Mouse (Mus musculus): ENCODE measurements around the gene Cacnb1. TPM values are rescaled to one million over a fixed set of nuclear protein-coding genes. Genes with fewer than 3 reads are reported as not detected.

The Cacnb1 gene
- polyA plus RNA-seq (2015; fragmentation: Nextera tagmentation; extraction: Ambion mirVana), result 5.8 and 8.5 TPM in 2 replicates

GRCm38 (mm10) chr11:98022555-98023371, at the start of gene Cacnb1:
Gene Cacnb1 (minus strand): TSS chr11:98023034.
- Histone ChIP-seq H3K4me1 (replicated peaks) (peaks cover 44% of the 10 kb centered on the region), H3K4me3 (peak within 1 kb of the TSS; percentile 62), H3K9ac (peak within 1 kb of the TSS; percentile 75), H3K27me3 (no peaks in the 10 kb centered on the region), H3K27ac (peak within 1 kb of the TSS; percentile 85), H3K4me2 (peak within 1 kb of the TSS; percentile 98), H3K36me3 (no peaks in the 10 kb centered on the region), H3K9me3 (replicated peaks) (no peaks in the 10 kb centered on the region)
- WGBS, result 1% methylated on average over 50 of the region's 52 CpGs
- peak; percentile 50 for ATAC-seq (replicated peaks; ENCODE audit: insufficient number of reproducible peaks, insufficient read depth, low FRiP score, low read depth)

- Histone ChIP-seq H3K4me3 (no peak overlapping the region), H3K4me1 (replicated peaks) (0 out of 2 replicates have a peak, but pooled peaks cover 5% of the 10 kb centered on the region), H3K9ac (no peak overlapping the region), H3K36me3 (no peaks in the 10 kb centered on the region), H3K9me3 (replicated peaks) (no peaks in the 10 kb centered on the region), H3K27me3 (no peaks in the 10 kb centered on the region), H3K4me2 (no peak overlapping the region), H3K27ac (no peak overlapping the region)
- WGBS, result 90% methylated on average over 21 of the region's 21 CpGs
- no peak for ATAC-seq (replicated peaks; ENCODE audit: insufficient number of reproducible peaks, insufficient read depth, low FRiP score, low read depth)
Observed at GRCm38 (mm10) chr11:98067255-98067654, 44.4 kb upstream of the Cacnb1 start.

DNA sequence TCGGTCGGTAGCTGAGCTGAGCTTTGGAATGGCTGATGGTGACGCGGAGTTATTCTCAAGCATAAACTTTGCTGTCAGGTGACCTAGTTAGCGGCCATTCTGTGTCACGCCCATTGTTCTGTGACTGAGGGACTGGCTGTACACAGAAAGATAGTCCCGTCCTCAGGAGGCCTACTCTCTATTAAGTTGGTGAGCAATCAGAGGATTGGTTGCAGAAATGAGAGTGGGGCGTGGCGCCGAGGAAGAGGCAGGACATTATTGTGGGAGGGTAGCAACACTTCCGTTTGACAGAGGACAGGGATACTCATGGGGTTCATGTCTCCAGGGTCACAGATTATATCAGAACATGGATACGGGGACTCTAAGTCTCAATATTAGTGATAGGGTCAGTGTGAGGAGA, 43.4 kb upstream of the Cacnb1 start:
- ATAC-seq (replicated peaks; ENCODE audit: insufficient number of reproducible peaks, insufficient read depth, low FRiP score, low read depth), result no peak; the same call in 1 of the 2 replicates
- no peak overlapping the region for H3K4me2 ChIP-seq
- 0 out of 2 replicates have a peak, but pooled peaks cover 9% of the 10 kb centered on the region for H3K4me1 ChIP-seq (replicated peaks)
- no peak overlapping the region for H3K27ac ChIP-seq
- H3K9me3 ChIP-seq (replicated peaks), result no peaks in the 10 kb centered on the region
- no peaks in the 10 kb centered on the region for H3K36me3 ChIP-seq
- no peaks in the 10 kb centered on the region for H3K27me3 ChIP-seq
- no peak overlapping the region for H3K4me3 ChIP-seq
- H3K9ac ChIP-seq, result no peak overlapping the region
- 87% methylated on average over 12 of the region's 12 CpGs for WGBS

DNA sequence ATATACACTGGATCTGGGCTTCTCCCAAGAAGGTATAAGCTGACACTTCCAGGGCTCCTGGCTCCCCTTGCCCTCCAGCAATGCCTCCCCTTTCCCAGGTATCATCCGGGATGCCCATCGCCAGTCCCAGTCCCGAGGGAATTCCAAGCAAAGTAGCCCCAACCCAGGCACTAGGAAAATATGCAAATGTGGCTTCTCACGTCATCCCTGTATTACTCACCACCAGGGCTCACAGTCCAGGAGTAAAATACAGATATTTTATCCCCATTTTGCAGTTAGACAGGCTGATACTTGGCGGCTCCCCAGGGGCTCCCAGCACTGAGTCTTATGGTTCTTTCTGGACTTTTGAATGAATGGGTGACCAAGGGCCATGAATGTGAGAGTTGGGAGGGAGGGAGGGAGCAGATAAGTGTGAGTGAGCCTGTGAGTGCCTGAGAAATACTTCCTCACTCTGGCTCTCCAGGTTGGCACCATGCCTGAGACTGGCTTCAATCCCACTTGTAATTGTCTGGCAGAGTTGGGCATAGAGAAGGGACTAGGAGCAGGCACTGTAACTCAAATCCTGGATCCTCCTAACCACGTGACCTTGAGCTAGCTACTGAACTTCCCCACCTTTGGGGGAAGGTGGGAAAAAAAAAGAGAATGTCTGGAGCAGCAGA, 39.2 kb upstream of the Cacnb1 start:
- ATAC-seq (replicated peaks; ENCODE audit: insufficient number of reproducible peaks, insufficient read depth, low FRiP score, low read depth), result no peak
- no peaks in the 10 kb centered on the region for H3K9me3 ChIP-seq (replicated peaks)
- no peaks in the 10 kb centered on the region for H3K36me3 ChIP-seq
- no peak overlapping the region for H3K4me2 ChIP-seq
- H3K27ac ChIP-seq, result no peak overlapping the region
- 38% methylated on average over 6 of the region's 6 CpGs for WGBS
- H3K9ac ChIP-seq, result no peak overlapping the region
- peaks cover 15% of the 10 kb centered on the region for H3K4me1 ChIP-seq (replicated peaks)
- H3K27me3 ChIP-seq, result 0 out of 2 replicates have a peak, but pooled peaks cover 2% of the 10 kb centered on the region
- H3K4me3 ChIP-seq, result no peak overlapping the region

DNA sequence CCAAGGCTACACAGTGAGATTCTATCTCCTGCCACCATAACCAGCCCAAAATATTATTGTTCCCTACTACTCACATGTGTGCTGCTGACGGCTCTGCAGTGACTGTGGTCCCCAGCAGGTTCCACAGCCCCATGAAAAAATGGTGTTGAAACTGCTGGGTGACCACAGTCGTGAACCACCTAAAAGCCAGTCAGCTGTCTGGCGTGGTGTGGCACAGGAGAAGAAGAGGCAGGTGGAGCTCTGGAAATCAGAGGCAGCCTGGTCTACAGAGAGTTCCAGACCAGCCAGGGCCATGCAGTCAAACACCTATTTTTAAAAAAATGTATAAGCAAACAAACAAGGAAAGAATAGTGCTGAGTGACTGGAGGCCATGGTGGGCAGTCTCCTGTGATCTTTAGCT, 38.6 kb upstream of the Cacnb1 start:
- Histone ChIP-seq H3K27me3 (0 out of 2 replicates have a peak, but pooled peaks cover 2% of the 10 kb centered on the region), H3K4me3 (no peak overlapping the region), H3K36me3 (no peaks in the 10 kb centered on the region), H3K9me3 (replicated peaks) (no peaks in the 10 kb centered on the region), H3K4me1 (replicated peaks) (peaks cover 17% of the 10 kb centered on the region), H3K27ac (no peak overlapping the region), H3K9ac (no peak overlapping the region), H3K4me2 (no peak overlapping the region)
- WGBS, result 81% methylated on average over 3 of the region's 3 CpGs
- ATAC-seq (replicated peaks; ENCODE audit: insufficient number of reproducible peaks, insufficient read depth, low FRiP score, low read depth), result no peak

GRCm38 (mm10) chr11:98060104-98060692, 37.4 kb upstream of the Cacnb1 start:
- WGBS, result 72% methylated on average over 5 of the region's 5 CpGs

DNA sequence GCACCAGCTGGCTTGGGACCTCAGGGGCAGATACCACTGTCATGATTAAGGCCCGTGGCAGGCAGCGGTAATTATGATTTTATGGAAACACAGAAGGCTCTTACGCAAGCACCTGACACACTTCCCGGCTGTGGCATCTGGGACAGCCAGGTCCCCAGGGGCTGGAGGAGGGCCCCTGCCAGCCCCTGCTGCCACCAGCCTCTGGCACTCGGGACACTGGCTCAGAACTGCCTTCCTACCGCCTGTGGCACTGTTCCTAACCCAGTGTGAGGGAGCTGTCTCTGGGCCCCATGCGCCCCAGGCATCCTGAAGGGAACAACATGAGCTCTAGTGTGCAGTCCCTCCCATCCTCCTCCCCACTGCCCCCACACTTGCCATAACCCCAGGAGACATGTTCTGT, 36.8 kb upstream of the Cacnb1 start:
- Histone ChIP-seq H3K27ac (no peak overlapping the region), H3K4me1 (replicated peaks) (peaks cover 14% of the 10 kb centered on the region), H3K9ac (no peak overlapping the region), H3K36me3 (no peaks in the 10 kb centered on the region), H3K27me3 (peaks cover 15% of the 10 kb centered on the region; the same call in 1 of the 2 replicates), H3K4me3 (no peak overlapping the region), H3K9me3 (replicated peaks) (no peaks in the 10 kb centered on the region), H3K4me2 (no peak overlapping the region)
- ATAC-seq (replicated peaks; ENCODE audit: insufficient number of reproducible peaks, insufficient read depth, low FRiP score, low read depth), result no peak
- WGBS, result 71% methylated on average over 7 of the region's 7 CpGs

More at GRCm38 (mm10) chr11:98060104-98060692, 37.4 kb upstream of the Cacnb1 start:
- H3K9me3 ChIP-seq (replicated peaks), result no peaks in the 10 kb centered on the region
- no peak overlapping the region for H3K4me3 ChIP-seq
- H3K4me2 ChIP-seq, result no peak overlapping the region
- H3K4me1 ChIP-seq (replicated peaks), result peaks cover 14% of the 10 kb centered on the region
- no peak overlapping the region for H3K9ac ChIP-seq
- H3K27me3 ChIP-seq, result peaks cover 10% of the 10 kb centered on the region; the same call in 1 of the 2 replicates
- H3K27ac ChIP-seq, result no peak overlapping the region
- no peak for ATAC-seq (replicated peaks; ENCODE audit: insufficient number of reproducible peaks, insufficient read depth, low FRiP score, low read depth)
- H3K36me3 ChIP-seq, result no peaks in the 10 kb centered on the region

- H3K27ac ChIP-seq, result no peak overlapping the region
- H3K9me3 ChIP-seq (replicated peaks), result no peaks in the 10 kb centered on the region
- no peak overlapping the region for H3K4me3 ChIP-seq
- WGBS, result 78% methylated on average over 5 of the region's 5 CpGs
- H3K36me3 ChIP-seq, result no peaks in the 10 kb centered on the region
- H3K9ac ChIP-seq, result no peak overlapping the region
- H3K4me2 ChIP-seq, result no peak overlapping the region
- peaks cover 22% of the 10 kb centered on the region for H3K4me1 ChIP-seq (replicated peaks)
- H3K27me3 ChIP-seq, result peaks cover 29% of the 10 kb centered on the region
- peak; percentile 36; the same call in 1 of the 2 replicates for ATAC-seq (replicated peaks; ENCODE audit: insufficient number of reproducible peaks, insufficient read depth, low FRiP score, low read depth)
Observed at GRCm38 (mm10) chr11:98057998-98058397, 35.2 kb upstream of the Cacnb1 start.

- H3K36me3 ChIP-seq, result no peaks in the 10 kb centered on the region
- H3K4me2 ChIP-seq, result peak overlapping the region; percentile 32
Observed at GRCm38 (mm10) chr11:98057466-98057865, 34.6 kb upstream of the Cacnb1 start.

DNA sequence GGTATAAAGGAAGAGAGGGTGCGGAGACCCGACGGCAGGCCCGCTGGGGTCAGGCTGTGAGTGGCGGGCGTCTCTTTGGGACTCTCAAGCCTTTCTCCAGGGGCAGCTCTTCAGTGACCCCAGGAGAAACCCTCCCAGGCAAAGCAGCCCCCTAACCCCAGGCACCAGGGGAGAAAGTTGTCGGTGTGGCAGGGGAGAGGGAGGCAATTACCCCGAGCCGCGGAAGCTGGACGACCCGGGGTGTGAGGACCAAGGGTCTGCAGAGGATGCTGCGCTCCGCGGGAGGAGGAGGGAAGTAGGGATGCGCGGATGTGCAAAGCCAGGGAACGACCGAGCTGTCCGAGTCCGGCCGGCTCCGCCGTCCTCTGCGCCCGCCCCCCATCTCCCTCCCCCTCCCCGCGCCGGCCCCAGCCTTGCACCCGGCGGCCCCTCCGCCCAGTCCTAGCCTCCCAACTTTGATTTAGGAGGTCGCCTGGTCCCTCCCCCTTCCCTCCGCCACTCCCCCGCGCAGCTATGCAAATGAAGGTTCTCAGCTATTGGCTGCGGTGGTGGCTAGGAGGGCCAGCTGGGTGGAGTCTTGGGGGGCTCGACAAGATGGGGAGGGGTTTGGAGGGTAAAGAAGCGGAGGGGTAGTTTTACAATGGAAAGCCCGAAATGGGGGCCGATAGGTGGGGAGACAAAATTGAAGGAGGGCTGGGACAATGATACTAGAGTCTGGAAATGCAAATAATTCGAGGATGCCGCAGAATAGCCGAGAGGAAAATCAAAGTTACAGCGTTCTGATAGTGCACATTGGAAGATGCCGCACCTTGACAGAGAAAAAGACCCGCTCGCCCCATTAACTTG, 30.4 kb upstream of the Cacnb1 start, which contains the start of gene Stac2:
Gene Stac2, minus strand, starts transcription at position 474 of the 846 bp plus-strand sequence.
- Histone ChIP-seq H3K36me3 (no peaks in the 10 kb centered on the region), H3K4me3 (peak within 1 kb of the TSS; percentile 54), H3K27ac (no peak within 1 kb of the TSS), H3K27me3 (peaks cover 61% of the 10 kb centered on the region), H3K4me1 (replicated peaks) (peaks cover 44% of the 10 kb centered on the region), H3K4me2 (peak within 1 kb of the TSS; percentile 85), H3K9me3 (replicated peaks) (no peaks in the 10 kb centered on the region), H3K9ac (peak within 1 kb of the TSS; percentile 49)
- peak; percentile 81 for ATAC-seq (replicated peaks; ENCODE audit: insufficient number of reproducible peaks, insufficient read depth, low FRiP score, low read depth)
- 2% methylated on average over 37 of the region's 48 CpGs for WGBS

More at GRCm38 (mm10) chr11:98057466-98057865, 34.6 kb upstream of the Cacnb1 start:
- Histone ChIP-seq H3K27me3 (peaks cover 34% of the 10 kb centered on the region), H3K4me3 (no peak overlapping the region), H3K27ac (no peak overlapping the region), H3K9ac (no peak overlapping the region), H3K9me3 (replicated peaks) (no peaks in the 10 kb centered on the region), H3K4me1 (replicated peaks) (peaks cover 27% of the 10 kb centered on the region)
- no peak for ATAC-seq (replicated peaks; ENCODE audit: insufficient number of reproducible peaks, insufficient read depth, low FRiP score, low read depth)
- WGBS, result 11% methylated on average over 9 of the region's 9 CpGs
